ENCODE assay signal across 8 mouse cellular contexts in the genomic region with DNA sequence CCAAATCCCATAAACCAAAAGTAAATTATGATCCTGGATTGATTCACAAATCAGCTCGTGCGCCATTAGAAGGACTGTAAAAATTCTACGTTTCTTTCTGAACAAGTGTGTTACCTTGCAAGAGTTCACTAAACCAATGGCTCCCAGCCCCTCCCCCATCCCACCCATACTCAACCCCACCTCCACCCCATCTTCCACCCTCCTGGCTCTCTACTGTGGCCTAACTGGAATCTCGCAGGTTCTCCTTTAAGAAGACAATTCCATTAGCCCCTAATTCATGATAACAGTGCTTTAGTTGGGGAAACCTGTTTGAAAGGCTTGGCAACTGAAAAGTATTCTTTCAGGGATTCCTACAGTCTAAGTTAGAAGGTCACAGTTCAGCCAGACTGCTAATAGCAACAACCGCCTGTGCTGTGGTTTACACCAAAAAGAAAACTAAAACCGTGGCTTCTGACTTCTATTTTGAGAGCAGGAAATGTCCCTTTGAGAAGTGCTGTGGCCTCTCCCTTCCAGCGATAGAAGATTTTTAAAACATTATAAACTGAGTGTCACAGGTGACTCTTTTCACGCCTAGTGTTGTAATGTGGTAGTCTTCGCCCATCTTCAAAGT. TPM values are rescaled to one million over a fixed set of nuclear protein-coding genes. Genes with fewer than 3 reads are reported as not detected.
DNase-seq lines count a peak whose midpoint lies in the region.

No protein-coding gene starts in this region.

- intact Hi-C loops in left cerebral cortex, postnatal 4 days (cut with DNase I), result loop anchor here (10.0 kb wide), 3 partner anchors 160 to 470 kb away; no protein-coding TSS in a partner anchor
- intact Hi-C loops in left cerebral cortex, postnatal 25 days (cut with DNase I), result loop anchor here (5.0 kb wide), 2 partner anchors 63 to 273 kb away; no protein-coding TSS in a partner anchor

- peaks cover 28% of the 10 kb centered on the region for H3K4me1 ChIP-seq in hindbrain, embryonic 10.5 days (replicated peaks)

- peak overlapping the region; percentile 80 for H3K4me3 ChIP-seq in hindbrain, embryonic 10.5 days
- H3K4me3 ChIP-seq in macrophage (ENCODE audit: inconsistent target), result peak overlapping the region; percentile 37; the same call in 1 of the 2 replicates

- no peaks in the 10 kb centered on the region for H3K9me3 ChIP-seq in hindbrain, embryonic 10.5 days

- 29% methylated on average over 9 of the region's 9 CpGs for WGBS in hindbrain, embryonic 10.5 days
- 34% methylated on average over 9 of the region's 9 CpGs for WGBS in macrophage (ENCODE audit: missing documents)

- no peaks in the 10 kb centered on the region for H3K36me3 ChIP-seq in hindbrain, embryonic 10.5 days
- no peaks in the 10 kb centered on the region for H3K36me3 ChIP-seq in macrophage (ENCODE audit: inconsistent target)

- peak overlapping the region; percentile 96; the same call in 1 of the 2 replicates for H3K27ac ChIP-seq in hindbrain, embryonic 10.5 days
- no peak overlapping the region for H3K27ac ChIP-seq in macrophage

- peak; percentile 15 for DNase-seq in left cerebral cortex, postnatal 4 days
- DNase-seq in left cerebral cortex, postnatal 25 days (ENCODE audit: low spot score in 2 of 2), result no peak
- DNase-seq in adipocyte (ENCODE audit: low spot score), result peak; percentile 13
- no peak for DNase-seq in hindbrain, embryonic 10.5 days (ENCODE audit: low spot score)
- no peak for DNase-seq in urinary bladder, adult 18-20 months (ENCODE audit: low spot score in 2 of 2)
- no peak for DNase-seq in adrenal gland, adult 2 months
- no peak for DNase-seq in urinary bladder, postnatal 36 days (ENCODE audit: low spot score in 2 of 2)

- peaks cover 6% of the 10 kb centered on the region; the same call in 1 of the 2 replicates for H3K27me3 ChIP-seq in hindbrain, embryonic 10.5 days (ENCODE audit: insufficient read depth, poor library complexity, severe bottlenecking)

- H3K79me2 ChIP-seq in macrophage (ENCODE audit: inconsistent target), result peaks cover 17% of the 10 kb centered on the region

RNA-seq across cellular contexts. Expression of gene Foxn3, which starts 1.0 kb away (rescaled TPM):
- total RNA-seq in left cerebral cortex, postnatal 4 days (2021), result 10 to 100 TPM; 73.5 to 79.5 TPM
- total RNA-seq in left cerebral cortex, postnatal 25 days (2021), result 10 to 100 TPM; 49.3 to 52.8 TPM
- 56.3 and 63.8 TPM in 2 replicates for polyA plus RNA-seq in hindbrain, embryonic 10.5 days (2016; fragmentation: Nextera tagmentation; extraction: Ambion mirVana)
- 100 to 1,000 TPM in 9 of 26 experiments, 10 to 100 TPM in 17; 18.9 to 130 (median 93.9) TPM for total RNA-seq in macrophage (2018; cell fraction: chromatin; rRNA removed)
- 10 to 100 TPM; 22.9 to 38.6 (median 27.8) TPM for total RNA-seq in macrophage (2018; cell fraction: cytosol; rRNA removed)
- 100 to 1,000 TPM in 6 of 26 experiments, 10 to 100 TPM in 20; 40.3 to 144 (median 75.1) TPM for total RNA-seq in macrophage (2018; cell fraction: nucleus; rRNA removed)
- 12.3 to 15.5 TPM (median 14.6 TPM) in 3 replicates for polyA plus RNA-seq in macrophage (2018)
- 10 to 100 TPM; 60.7 to 62.1 TPM for total RNA-seq in adrenal gland, adult 2 months (2021)
- polyA plus RNA-seq in adrenal gland, adult 2 months (2012; rRNA removed), result 22.0 and 27.6 TPM in 2 replicates

Comparison
In these comparisons a context has a peak if more than half of its experiments do, and no peak if none do; other contexts are left out.
1. DNase-seq: peak in left cerebral cortex, postnatal 4 days (single experiment) and adipocyte (single experiment); none in left cerebral cortex, postnatal 25 days (0 of 2), hindbrain, embryonic 10.5 days (single experiment), urinary bladder, adult 18-20 months (0 of 2), adrenal gland, adult 2 months (single experiment) and urinary bladder, postnatal 36 days (0 of 2).